Mouse (Mus musculus) heart, adult 2 months (tissue): ENCODE results near the gene Dixdc1.
A peak's percentile ranks its signal among the peaks of the same experiment; 100 is the strongest.

Experiments
- CTCF ChIP-seq: fragments of 200-600 bp; IDR thresholded peaks from 2 replicates; pipeline ENCODE4 v1.8.1; 2022; ENCODE audit warnings: antibody characterized with exemption, mild to moderate bottlenecking, moderate library complexity
- POLR2A ChIP-seq: fragments of 200-500 bp; IDR thresholded peaks from 2 replicates; pipeline ENCODE4 v1.6.1; 2011; ENCODE audit warnings: mild to moderate bottlenecking, low read depth, low read length, control low read depth; ENCODE audit not compliant: insufficient read depth

GRCm38 (mm10) chr9:50659392-50660217, 79.7 kb downstream of the Dixdc1 start, which contains the start of gene Dlat:
- TF ChIP-seq POLR2A (peak; percentile 86), CTCF (no peak)
